Mouse (Mus musculus): Measurements from ENCODE around the gene Serpine3. TPM values are rescaled to one million over a fixed set of nuclear protein-coding genes. Genes with fewer than 3 reads are reported as not detected.

Gene Serpine3
- polyA plus RNA-seq, 1 experiment, result not detected

DNA sequence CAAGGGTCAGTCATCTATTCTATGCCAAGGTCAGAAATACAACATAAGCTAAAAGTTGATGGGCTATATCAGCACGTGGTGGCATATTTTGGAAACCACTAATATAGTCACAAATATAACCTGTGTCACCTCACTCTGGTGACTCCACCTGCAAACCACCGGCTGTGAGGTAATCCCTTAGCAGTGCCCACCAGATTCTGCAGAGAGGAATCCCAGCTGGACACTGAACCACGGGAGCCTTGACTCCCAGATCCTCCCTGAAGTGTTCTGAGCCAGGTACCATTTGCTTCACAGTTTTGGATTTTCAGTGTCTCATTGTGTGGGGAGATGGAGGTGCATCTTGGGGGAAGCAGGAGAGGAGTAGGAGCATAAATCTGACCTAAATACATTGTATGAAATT lies 13.1 kb upstream of the Serpine3 start:
- Histone ChIP-seq H3K4me3 (replicated peaks) (no peak overlapping the region), H3K4me1 (ENCODE audit: control insufficient read depth) (no peaks in the 10 kb centered on the region), H3K9me3 (ENCODE audit: control insufficient read depth, low read length) (no peaks in the 10 kb centered on the region), H3K36me3 (ENCODE audit: control insufficient read depth) (no peaks in the 10 kb centered on the region), H3K27me3 (ENCODE audit: control insufficient read depth) (no peaks in the 10 kb centered on the region)
- no peak for TF ChIP-seq GATA1 (IDR thresholded peaks at IDR 0.05; ENCODE audit: low read length)
- TF ChIP-seq TAL1 (IDR thresholded peaks at IDR 0.05; ENCODE audit: low read length), result no peak

GRCm38 (mm10) chr14:62651771-62652170 lies 11.7 kb upstream of the Serpine3 start:
- Histone ChIP-seq H3K9me3 (ENCODE audit: control insufficient read depth, low read length) (no peaks in the 10 kb centered on the region), H3K4me3 (replicated peaks) (no peak overlapping the region), H3K27me3 (ENCODE audit: control insufficient read depth) (no peaks in the 10 kb centered on the region), H3K36me3 (ENCODE audit: control insufficient read depth) (no peaks in the 10 kb centered on the region), H3K4me1 (ENCODE audit: control insufficient read depth) (no peaks in the 10 kb centered on the region)
- TF ChIP-seq TAL1 (IDR thresholded peaks at IDR 0.05; ENCODE audit: low read length) (no peak), GATA1 (IDR thresholded peaks at IDR 0.05; ENCODE audit: low read length) (no peak)

- TF ChIP-seq GATA1 (IDR thresholded peaks at IDR 0.05; ENCODE audit: low read length) (no peak), TAL1 (IDR thresholded peaks at IDR 0.05; ENCODE audit: low read length) (no peak)
- no peaks in the 10 kb centered on the region for H3K9me3 ChIP-seq (ENCODE audit: control insufficient read depth, low read length)
- no peak overlapping the region for H3K4me3 ChIP-seq (replicated peaks)
- no peaks in the 10 kb centered on the region for H3K27me3 ChIP-seq (ENCODE audit: control insufficient read depth)
- H3K36me3 ChIP-seq (ENCODE audit: control insufficient read depth), result no peaks in the 10 kb centered on the region
- H3K4me1 ChIP-seq (ENCODE audit: control insufficient read depth), result no peaks in the 10 kb centered on the region
Measured at GRCm38 (mm10) chr14:62655996-62656395, 7.5 kb upstream of the Serpine3 start.

GRCm38 (mm10) chr14:62657469-62657868 lies 6.0 kb upstream of the Serpine3 start:
- TF ChIP-seq TAL1 (IDR thresholded peaks at IDR 0.05; ENCODE audit: low read length) (no peak), GATA1 (IDR thresholded peaks at IDR 0.05; ENCODE audit: low read length) (no peak)
- no peak overlapping the region for H3K4me3 ChIP-seq (replicated peaks)
- no peaks in the 10 kb centered on the region for H3K27me3 ChIP-seq (ENCODE audit: control insufficient read depth)
- no peaks in the 10 kb centered on the region for H3K4me1 ChIP-seq (ENCODE audit: control insufficient read depth)
- no peaks in the 10 kb centered on the region for H3K9me3 ChIP-seq (ENCODE audit: control insufficient read depth, low read length)
- H3K36me3 ChIP-seq (ENCODE audit: control insufficient read depth), result no peaks in the 10 kb centered on the region

DNA sequence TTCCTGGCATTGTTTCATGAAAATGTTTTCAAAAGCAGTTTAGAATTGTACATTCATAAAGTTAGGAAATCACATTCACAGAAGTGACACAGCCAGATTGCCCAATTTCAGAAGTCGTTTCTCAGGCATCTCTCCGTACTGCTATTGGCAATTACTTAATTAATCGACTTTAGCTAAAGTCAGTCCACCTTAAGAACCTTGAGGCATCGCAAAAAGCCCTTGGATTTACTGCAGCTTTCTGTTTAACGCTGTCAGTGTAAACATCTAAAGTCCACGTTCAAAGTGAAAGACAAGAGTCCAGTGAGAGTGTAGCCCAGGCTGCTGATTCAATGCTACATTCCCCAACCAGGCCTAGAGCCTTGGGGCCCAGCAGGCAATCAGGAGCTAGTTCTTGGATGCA lies 1.1 kb upstream of the Serpine3 start:
- Histone ChIP-seq H3K4me3 (replicated peaks) (no peak overlapping the region), H3K4me1 (ENCODE audit: control insufficient read depth) (no peaks in the 10 kb centered on the region), H3K36me3 (ENCODE audit: control insufficient read depth) (no peaks in the 10 kb centered on the region), H3K27me3 (ENCODE audit: control insufficient read depth) (no peaks in the 10 kb centered on the region), H3K9me3 (ENCODE audit: control insufficient read depth, low read length) (no peaks in the 10 kb centered on the region)
- no peak for TF ChIP-seq TAL1 (IDR thresholded peaks at IDR 0.05; ENCODE audit: low read length)
- no peak for TF ChIP-seq GATA1 (IDR thresholded peaks at IDR 0.05; ENCODE audit: low read length)

DNA sequence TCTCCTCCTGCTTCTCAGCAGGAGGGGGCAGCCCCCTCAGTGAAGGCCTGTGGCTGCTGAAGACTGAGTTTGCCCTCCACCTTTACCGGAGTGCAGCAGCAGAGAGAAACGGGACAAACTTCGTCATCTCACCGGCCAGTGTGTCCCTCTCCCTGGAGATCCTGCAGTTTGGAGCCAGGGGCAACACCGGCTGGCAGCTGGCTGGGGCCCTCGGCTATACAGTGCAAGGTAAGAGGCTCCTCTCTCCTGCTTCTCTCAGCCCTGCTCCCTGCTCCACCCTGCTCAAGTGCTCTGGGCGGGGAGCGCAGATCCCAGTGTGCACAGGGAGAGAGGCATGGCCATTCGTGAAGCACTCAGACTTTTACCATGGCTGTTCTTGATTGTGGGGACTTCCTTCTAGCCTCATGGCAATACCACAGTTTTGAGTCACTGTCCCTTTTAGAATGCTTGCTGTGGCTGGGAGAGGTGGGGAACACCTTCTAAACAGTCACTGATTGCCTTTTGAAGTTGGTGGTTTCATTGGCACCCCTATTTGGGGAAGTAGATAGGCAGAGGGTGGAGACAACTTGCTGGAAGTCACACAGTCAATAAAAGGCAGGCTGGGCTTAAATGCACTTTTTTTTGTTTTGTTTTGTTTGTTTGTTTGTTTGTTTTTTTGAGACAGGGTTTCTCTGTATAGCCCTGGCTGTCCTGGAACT lies 1.7 kb downstream of the Serpine3 start:
- no peak for TF ChIP-seq GATA1 (IDR thresholded peaks at IDR 0.05; ENCODE audit: low read length)
- TF ChIP-seq TAL1 (IDR thresholded peaks at IDR 0.05; ENCODE audit: low read length), result no peak
- H3K4me3 ChIP-seq (replicated peaks), result no peak overlapping the region
- no peaks in the 10 kb centered on the region for H3K27me3 ChIP-seq (ENCODE audit: control insufficient read depth)
- no peaks in the 10 kb centered on the region for H3K4me1 ChIP-seq (ENCODE audit: control insufficient read depth)
- H3K36me3 ChIP-seq (ENCODE audit: control insufficient read depth), result no peaks in the 10 kb centered on the region
- no peaks in the 10 kb centered on the region for H3K9me3 ChIP-seq (ENCODE audit: control insufficient read depth, low read length)

DNA sequence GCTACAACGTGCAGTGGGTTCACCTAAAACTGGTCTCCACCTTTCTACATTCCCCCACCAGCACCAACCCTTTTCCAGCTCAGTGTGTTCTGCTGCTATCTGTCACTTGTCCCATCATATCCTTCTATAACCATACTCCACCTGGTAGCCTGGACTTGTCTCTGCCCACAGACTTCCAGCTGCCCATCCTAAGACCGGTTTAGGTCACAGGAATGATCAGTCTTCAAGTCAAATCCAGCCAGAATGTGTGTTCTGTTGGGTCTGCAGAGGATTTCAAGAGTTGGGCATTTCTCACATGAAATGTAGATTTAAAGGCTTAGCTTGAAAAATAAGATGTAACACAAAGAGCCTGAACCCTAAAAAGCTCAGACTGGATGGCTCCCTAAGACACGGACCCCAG lies 10.2 kb downstream of the Serpine3 start:
- TF ChIP-seq GATA1 (IDR thresholded peaks at IDR 0.05; ENCODE audit: low read length), result no peak
- no peak for TF ChIP-seq TAL1 (IDR thresholded peaks at IDR 0.05; ENCODE audit: low read length)
- no peaks in the 10 kb centered on the region for H3K27me3 ChIP-seq (ENCODE audit: control insufficient read depth)
- H3K4me3 ChIP-seq (replicated peaks), result no peak overlapping the region
- no peaks in the 10 kb centered on the region for H3K9me3 ChIP-seq (ENCODE audit: control insufficient read depth, low read length)
- no peaks in the 10 kb centered on the region for H3K4me1 ChIP-seq (ENCODE audit: control insufficient read depth)
- H3K36me3 ChIP-seq (ENCODE audit: control insufficient read depth), result no peaks in the 10 kb centered on the region

DNA sequence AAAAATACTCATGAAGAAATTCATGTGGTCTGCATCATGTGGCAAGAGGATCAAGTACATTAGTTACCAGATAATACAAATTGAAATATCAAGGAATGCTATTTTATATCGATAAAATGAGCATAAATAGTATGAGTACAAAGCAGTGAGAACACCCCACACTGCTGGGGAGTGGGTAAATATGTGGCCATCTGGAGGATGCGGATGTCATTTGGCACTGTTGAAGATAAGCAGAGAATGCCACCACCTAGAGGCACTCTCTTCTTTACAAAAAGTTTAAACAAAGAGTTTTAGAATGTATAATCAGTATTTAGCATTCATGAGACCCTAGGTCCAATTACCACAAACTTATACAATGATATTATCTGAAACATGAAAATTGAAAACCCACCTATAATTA lies 54.7 kb downstream of the Serpine3 start:
- Histone ChIP-seq H3K36me3 (ENCODE audit: control insufficient read depth) (peaks cover 49% of the 10 kb centered on the region), H3K4me1 (ENCODE audit: control insufficient read depth) (no peaks in the 10 kb centered on the region; the same call in 1 of the 2 replicates), H3K9me3 (ENCODE audit: control insufficient read depth, low read length) (no peaks in the 10 kb centered on the region), H3K4me3 (replicated peaks) (no peak overlapping the region), H3K27me3 (ENCODE audit: control insufficient read depth) (no peaks in the 10 kb centered on the region)
- TF ChIP-seq GATA1 (IDR thresholded peaks at IDR 0.05; ENCODE audit: low read length) (no peak), TAL1 (IDR thresholded peaks at IDR 0.05; ENCODE audit: low read length) (no peak)

DNA sequence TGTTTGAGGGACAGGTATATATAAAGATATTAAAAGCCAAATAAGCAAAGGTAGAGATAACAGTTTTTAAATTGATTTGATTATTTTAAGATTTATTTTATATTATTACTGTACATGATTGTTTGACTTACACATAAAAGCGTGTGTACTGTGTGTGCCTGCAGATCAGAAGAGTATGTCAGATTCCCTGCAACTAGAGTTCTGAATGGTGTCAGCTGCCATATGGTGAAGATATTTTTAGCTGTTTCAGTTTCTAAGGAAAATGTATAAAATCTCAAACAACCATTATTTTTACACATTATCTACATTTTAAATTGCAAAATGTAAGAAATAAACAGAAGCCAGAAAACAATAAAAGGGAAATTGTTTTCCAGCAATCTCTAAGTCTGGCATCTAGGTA lies 58.2 kb downstream of the Serpine3 start:
- H3K4me1 ChIP-seq (ENCODE audit: control insufficient read depth), result no peaks in the 10 kb centered on the region; the same call in 1 of the 2 replicates
- no peak overlapping the region for H3K4me3 ChIP-seq (replicated peaks)
- H3K36me3 ChIP-seq (ENCODE audit: control insufficient read depth), result peaks cover 35% of the 10 kb centered on the region
- H3K27me3 ChIP-seq (ENCODE audit: control insufficient read depth), result no peaks in the 10 kb centered on the region
- H3K9me3 ChIP-seq (ENCODE audit: control insufficient read depth, low read length), result no peaks in the 10 kb centered on the region
- TF ChIP-seq GATA1 (IDR thresholded peaks at IDR 0.05; ENCODE audit: low read length), result no peak
- TF ChIP-seq TAL1 (IDR thresholded peaks at IDR 0.05; ENCODE audit: low read length), result no peak

DNA sequence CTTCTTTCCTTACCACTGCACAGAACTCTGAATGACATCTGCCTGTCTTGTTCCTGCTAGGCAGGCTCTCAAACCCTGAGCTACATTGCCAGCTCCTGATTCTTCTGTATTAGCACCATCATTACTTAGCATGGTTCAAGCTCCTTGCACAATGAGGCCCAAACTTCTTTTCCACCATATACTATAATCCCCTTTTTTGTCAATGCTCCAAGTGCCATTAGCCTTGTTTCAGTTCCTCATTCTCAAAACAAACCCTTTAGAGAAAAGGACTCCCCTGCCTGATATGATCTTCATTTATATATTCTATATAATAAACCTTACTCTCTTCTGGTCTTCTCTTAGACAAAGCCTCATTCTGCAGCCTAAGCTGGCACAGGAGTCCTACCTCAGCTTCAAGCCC lies 61.1 kb downstream of the Serpine3 start:
- Histone ChIP-seq H3K4me3 (replicated peaks) (no peak overlapping the region), H3K9me3 (ENCODE audit: control insufficient read depth, low read length) (no peaks in the 10 kb centered on the region), H3K4me1 (ENCODE audit: control insufficient read depth) (no peaks in the 10 kb centered on the region; the same call in 1 of the 2 replicates), H3K36me3 (ENCODE audit: control insufficient read depth) (peaks cover 42% of the 10 kb centered on the region), H3K27me3 (ENCODE audit: control insufficient read depth) (no peaks in the 10 kb centered on the region)
- TF ChIP-seq GATA1 (IDR thresholded peaks at IDR 0.05; ENCODE audit: low read length), result no peak
- TF ChIP-seq TAL1 (IDR thresholded peaks at IDR 0.05; ENCODE audit: low read length), result no peak
